Mouse (Mus musculus): ENCODE measurements around the gene Olfr935. TPM values are rescaled to one million over a fixed set of nuclear protein-coding genes. Genes with fewer than 3 reads are reported as not detected.

Gene Olfr935
- polyA plus RNA-seq (2015; fragmentation: Illumina TruSeq; extraction: RNeasy Lipid Tissue Mini Kit (QIAGEN cat#74804); ENCODE audit: insufficient read depth, low read depth, low replicate concordance), result not detected

DNA sequence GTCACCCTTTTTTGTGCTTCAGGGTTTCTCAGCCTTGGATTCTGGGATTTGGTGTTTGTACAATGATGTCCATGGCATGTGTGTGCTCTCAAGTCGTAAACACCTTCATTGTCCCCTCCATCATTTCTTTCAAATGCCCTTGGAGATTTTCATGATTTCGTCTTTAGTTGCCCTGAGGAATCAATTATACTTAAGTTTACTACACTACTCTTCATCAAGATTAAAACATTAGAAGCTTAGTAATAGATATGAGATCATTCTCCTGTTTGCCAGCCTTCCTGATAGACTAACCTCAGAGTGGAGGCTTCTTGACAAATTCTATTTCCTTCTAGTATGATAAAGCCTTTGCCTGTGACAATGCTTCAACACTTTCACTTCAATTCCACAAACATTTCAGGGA lies at the start of gene Olfr935:
Olfr935 (minus strand) TSS at position 101 of the 400 bp plus-strand sequence.

GRCm38 (mm10) chr9:39023277-39023676 lies 23.8 kb upstream of the Olfr935 start, which contains the start of gene Olfr146:
Gene Olfr146, minus strand, starts transcription at chr9:39023377.

GRCm38 (mm10) chr9:38988215-38988614 lies 11.3 kb downstream of the Olfr935 start, which contains the start of gene Olfr934:
Gene Olfr934, minus strand, starts transcription at chr9:38988315.

DNA sequence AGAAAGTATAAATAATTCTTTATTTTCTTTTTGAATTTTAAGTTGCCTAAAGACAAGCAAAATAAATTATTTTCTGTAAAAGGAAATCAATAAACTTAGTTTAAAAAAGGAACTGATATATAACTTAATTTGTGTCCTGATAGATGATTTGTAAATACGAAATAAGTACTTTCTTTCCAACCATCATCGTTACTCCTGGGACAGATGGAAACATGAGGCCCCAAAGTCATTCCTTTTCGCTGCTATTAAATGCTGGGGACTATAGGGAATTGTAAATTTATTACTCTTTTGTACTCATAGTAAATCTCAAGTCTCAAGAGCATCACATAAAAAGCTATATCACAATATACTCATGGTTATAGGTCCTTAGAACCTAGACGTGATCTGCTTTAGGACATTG lies 27.5 kb downstream of the Olfr935 start, which contains the start of gene Olfr933:
Olfr933 (plus strand) TSS at position 301 of the 400 bp plus-strand sequence.

Other genes starting within 250 kb of the Olfr935 start
- gene Olfr920, start 247.4 kb downstream of the Olfr935 start, polyA plus RNA-seq (2015; fragmentation: Illumina TruSeq; extraction: RNeasy Lipid Tissue Mini Kit (QIAGEN cat#74804); ENCODE audit: insufficient read depth, low read depth, low replicate concordance), result not detected
- gene Olfr921, start 226.6 kb downstream of the Olfr935 start, polyA plus RNA-seq (2015; fragmentation: Illumina TruSeq; extraction: RNeasy Lipid Tissue Mini Kit (QIAGEN cat#74804); ENCODE audit: insufficient read depth, low read depth, low replicate concordance), result not detected
- not detected for gene Olfr922, start 185.1 kb downstream of the Olfr935 start, polyA plus RNA-seq (2015; fragmentation: Illumina TruSeq; extraction: RNeasy Lipid Tissue Mini Kit (QIAGEN cat#74804); ENCODE audit: insufficient read depth, low read depth, low replicate concordance)
- not detected for gene Olfr923, start 173.1 kb downstream of the Olfr935 start, polyA plus RNA-seq (2015; fragmentation: Illumina TruSeq; extraction: RNeasy Lipid Tissue Mini Kit (QIAGEN cat#74804); ENCODE audit: insufficient read depth, low read depth, low replicate concordance)
- not detected for gene Olfr924, start 155.2 kb downstream of the Olfr935 start, polyA plus RNA-seq (2015; fragmentation: Illumina TruSeq; extraction: RNeasy Lipid Tissue Mini Kit (QIAGEN cat#74804); ENCODE audit: insufficient read depth, low read depth, low replicate concordance)
- gene Olfr26, start 144.6 kb downstream of the Olfr935 start, polyA plus RNA-seq (2015; fragmentation: Illumina TruSeq; extraction: RNeasy Lipid Tissue Mini Kit (QIAGEN cat#74804); ENCODE audit: insufficient read depth, low read depth, low replicate concordance), result not detected
- not detected for gene Olfr926, start 122.6 kb downstream of the Olfr935 start, polyA plus RNA-seq (2015; fragmentation: Illumina TruSeq; extraction: RNeasy Lipid Tissue Mini Kit (QIAGEN cat#74804); ENCODE audit: insufficient read depth, low read depth, low replicate concordance)
- gene Olfr930, start 69.9 kb downstream of the Olfr935 start, polyA plus RNA-seq (2015; fragmentation: Illumina TruSeq; extraction: RNeasy Lipid Tissue Mini Kit (QIAGEN cat#74804); ENCODE audit: insufficient read depth, low read depth, low replicate concordance), result not detected
- gene Olfr933, start 27.4 kb downstream of the Olfr935 start, polyA plus RNA-seq (2015; fragmentation: Illumina TruSeq; extraction: RNeasy Lipid Tissue Mini Kit (QIAGEN cat#74804); ENCODE audit: insufficient read depth, low read depth, low replicate concordance), result not detected
- not detected for gene Olfr934, start 11.4 kb downstream of the Olfr935 start, polyA plus RNA-seq (2015; fragmentation: Illumina TruSeq; extraction: RNeasy Lipid Tissue Mini Kit (QIAGEN cat#74804); ENCODE audit: insufficient read depth, low read depth, low replicate concordance)
- gene Olfr146, start 23.7 kb upstream of the Olfr935 start, polyA plus RNA-seq (2015; fragmentation: Illumina TruSeq; extraction: RNeasy Lipid Tissue Mini Kit (QIAGEN cat#74804); ENCODE audit: insufficient read depth, low read depth, low replicate concordance), result not detected
- not detected for gene Olfr937, start 65.3 kb upstream of the Olfr935 start, polyA plus RNA-seq (2015; fragmentation: Illumina TruSeq; extraction: RNeasy Lipid Tissue Mini Kit (QIAGEN cat#74804); ENCODE audit: insufficient read depth, low read depth, low replicate concordance)
- gene Olfr938, start 79.2 kb upstream of the Olfr935 start, polyA plus RNA-seq (2015; fragmentation: Illumina TruSeq; extraction: RNeasy Lipid Tissue Mini Kit (QIAGEN cat#74804); ENCODE audit: insufficient read depth, low read depth, low replicate concordance), result not detected
- gene Olfr27, start 128.4 kb upstream of the Olfr935 start, polyA plus RNA-seq (2015; fragmentation: Illumina TruSeq; extraction: RNeasy Lipid Tissue Mini Kit (QIAGEN cat#74804); ENCODE audit: insufficient read depth, low read depth, low replicate concordance), result not detected
- not detected for gene Olfr943, start 166.6 kb upstream of the Olfr935 start, polyA plus RNA-seq (2015; fragmentation: Illumina TruSeq; extraction: RNeasy Lipid Tissue Mini Kit (QIAGEN cat#74804); ENCODE audit: insufficient read depth, low read depth, low replicate concordance)
- not detected for gene Olfr944, start 202.2 kb upstream of the Olfr935 start, polyA plus RNA-seq (2015; fragmentation: Illumina TruSeq; extraction: RNeasy Lipid Tissue Mini Kit (QIAGEN cat#74804); ENCODE audit: insufficient read depth, low read depth, low replicate concordance)